Mouse (Mus musculus): ENCODE measurements around the gene Becn1. TPM values are rescaled to one million over a fixed set of nuclear protein-coding genes. Genes with fewer than 3 reads are reported as not detected.
"Not testable (repeated sequence)": the region's sequence is repeated elsewhere in the genome, so short reads cannot be mapped to it uniquely, and the experiment has no call there.

Becn1 gene
- polyA plus RNA-seq, 1 experiment from 2014 or later = 127 TPM

- Histone ChIP-seq H3K4me3 (no peak within 1 kb of the TSS), H3K4me1 (no peaks in the 10 kb centered on the region; the same call in 1 of the 2 replicates), H3K27me3 (no peaks in the 10 kb centered on the region), H3K9me3 (no peaks in the 10 kb centered on the region), H3K9ac (no peak within 1 kb of the TSS), H3K4me2 (replicated peaks) (no peak within 1 kb of the TSS), H3K36me3 (peaks cover 10% of the 10 kb centered on the region), H3K27ac (no peak within 1 kb of the TSS)
- ATAC-seq (ENCODE audit: low FRiP score, low read depth) = 0 out of 2 replicates have a peak, but pooled peaks have one; percentile 24
- 62% methylated on average over 7 of the region's 7 CpGs for WGBS
These were observed 28.4 kb upstream of the Becn1 start, which contains the start of gene Aoc3 for GRCm38 (mm10) chr11:101330371-101330924. Gene Aoc3 (plus strand): TSS chr11:101330605.

- Histone ChIP-seq H3K4me1 (no peaks in the 10 kb centered on the region), H3K27ac (no peak overlapping the region), H3K36me3 (peaks cover 23% of the 10 kb centered on the region), H3K4me3 (no peak overlapping the region), H3K27me3 (no peaks in the 10 kb centered on the region), H3K9me3 (no peaks in the 10 kb centered on the region), H3K4me2 (replicated peaks) (no peak overlapping the region), H3K9ac (no peak overlapping the region)
- ATAC-seq (ENCODE audit: low FRiP score, low read depth) = no peak
- WGBS = 84% methylated on average over 6 of the region's 6 CpGs
These were observed 27.0 kb upstream of the Becn1 start for GRCm38 (mm10) chr11:101328941-101329635.

GRCm38 (mm10) chr11:101327311-101327710, 25.2 kb upstream of the Becn1 start:
- Histone ChIP-seq H3K4me2 (replicated peaks) (no peak overlapping the region), H3K27me3 (no peaks in the 10 kb centered on the region), H3K4me3 (no peak overlapping the region), H3K36me3 (peaks cover 41% of the 10 kb centered on the region), H3K4me1 (no peaks in the 10 kb centered on the region), H3K9me3 (no peaks in the 10 kb centered on the region), H3K9ac (no peak overlapping the region), H3K27ac (no peak overlapping the region)
- 53% methylated on average over 3 of the region's 3 CpGs for WGBS
- ATAC-seq (ENCODE audit: low FRiP score, low read depth) = no peak

GRCm38 (mm10) chr11:101326147-101326546, 24.1 kb upstream of the Becn1 start:
- H3K4me2 ChIP-seq (replicated peaks) = no peak overlapping the region
- ATAC-seq (ENCODE audit: low FRiP score, low read depth) = no peak
- no peak overlapping the region for H3K27ac ChIP-seq

GRCm38 (mm10) chr11:101325201-101325600, 23.1 kb upstream of the Becn1 start:
- not testable (repeated sequence) for ATAC-seq (ENCODE audit: low FRiP score, low read depth); H3K27ac ChIP-seq; H3K9ac ChIP-seq; H3K4me2 ChIP-seq (replicated peaks); H3K9me3 ChIP-seq; H3K4me1 ChIP-seq; H3K27me3 ChIP-seq; H3K4me3 ChIP-seq
- peaks cover 62% of the 10 kb centered on the region for H3K36me3 ChIP-seq
- 93% methylated on average over 11 of the region's 11 CpGs for WGBS

More at GRCm38 (mm10) chr11:101326147-101326546, 24.1 kb upstream of the Becn1 start:
- no peaks in the 10 kb centered on the region for H3K27me3 ChIP-seq
- no peaks in the 10 kb centered on the region for H3K9me3 ChIP-seq
- H3K4me3 ChIP-seq = no peak overlapping the region
- no peaks in the 10 kb centered on the region for H3K4me1 ChIP-seq
- peak overlapping the region; percentile 25; the same call in 1 of the 2 replicates for H3K9ac ChIP-seq
- H3K36me3 ChIP-seq = peaks cover 53% of the 10 kb centered on the region
- 85% methylated on average over 11 of the region's 11 CpGs for WGBS

GRCm38 (mm10) chr11:101324763-101325162, 22.7 kb upstream of the Becn1 start, which contains the start of gene Aoc2:
Gene Aoc2 (plus strand): TSS chr11:101325063.
- 88% methylated on average over 5 of the region's 5 CpGs for WGBS
- Histone ChIP-seq H3K27me3 (no peaks in the 10 kb centered on the region), H3K36me3 (peaks cover 67% of the 10 kb centered on the region), H3K4me3 (no peak within 1 kb of the TSS), H3K4me2 (replicated peaks) (no peak within 1 kb of the TSS), H3K9ac (no peak within 1 kb of the TSS), H3K4me1 (no peaks in the 10 kb centered on the region), H3K9me3 (no peaks in the 10 kb centered on the region), H3K27ac (no peak within 1 kb of the TSS)
- ATAC-seq (ENCODE audit: low FRiP score, low read depth) = no peak

GRCm38 (mm10) chr11:101323609-101324008, 21.5 kb upstream of the Becn1 start:
- H3K4me3 ChIP-seq = no peak overlapping the region
- H3K9ac ChIP-seq = no peak overlapping the region
- no peaks in the 10 kb centered on the region for H3K4me1 ChIP-seq
- H3K36me3 ChIP-seq = peaks cover 77% of the 10 kb centered on the region
- ATAC-seq (ENCODE audit: low FRiP score, low read depth) = peak; percentile 55; the same call in 1 of the 2 replicates
- H3K27me3 ChIP-seq = no peaks in the 10 kb centered on the region
- no peak overlapping the region for H3K4me2 ChIP-seq (replicated peaks)
- H3K9me3 ChIP-seq = no peaks in the 10 kb centered on the region
- no peak overlapping the region for H3K27ac ChIP-seq
- WGBS = 16% methylated on average over 4 of the region's 4 CpGs

- under 1% methylated on average over 17 of the region's 17 CpGs for WGBS
- peak overlapping the region; percentile 98 for H3K4me2 ChIP-seq (replicated peaks)
- no peaks in the 10 kb centered on the region for H3K9me3 ChIP-seq
- peak overlapping the region; percentile 63; the same call in 1 of the 2 replicates for H3K27ac ChIP-seq
- peak; percentile 41 for ATAC-seq (ENCODE audit: low FRiP score, low read depth)
- peak overlapping the region; percentile 94 for H3K9ac ChIP-seq
- peaks cover 37% of the 10 kb centered on the region for H3K36me3 ChIP-seq
- H3K4me3 ChIP-seq = peak overlapping the region; percentile 98
- peaks cover 17% of the 10 kb centered on the region for H3K4me1 ChIP-seq
- no peaks in the 10 kb centered on the region for H3K27me3 ChIP-seq
These were observed 14.4 kb upstream of the Becn1 start for GRCm38 (mm10) chr11:101316501-101316917.

GRCm38 (mm10) chr11:101315665-101316500, 13.8 kb upstream of the Becn1 start, which contains the start of gene Psme3:
Gene Psme3 (plus strand): TSS chr11:101316213.
- Histone ChIP-seq H3K4me2 (replicated peaks) (peak within 1 kb of the TSS; percentile 98), H3K9me3 (no peaks in the 10 kb centered on the region), H3K9ac (peak within 1 kb of the TSS; percentile 94), H3K27ac (peak within 1 kb of the TSS; percentile 63; the same call in 1 of the 2 replicates), H3K4me3 (peak within 1 kb of the TSS; percentile 98), H3K4me1 (peaks cover 17% of the 10 kb centered on the region), H3K36me3 (peaks cover 31% of the 10 kb centered on the region), H3K27me3 (no peaks in the 10 kb centered on the region)
- peak; percentile 92 for ATAC-seq (ENCODE audit: low FRiP score, low read depth)
- WGBS = under 1% methylated on average over 61 of the region's 62 CpGs

- no peaks in the 10 kb centered on the region for H3K27me3 ChIP-seq
- H3K4me1 ChIP-seq = peaks cover 17% of the 10 kb centered on the region
- H3K9ac ChIP-seq = peak overlapping the region; percentile 94
- H3K9me3 ChIP-seq = no peaks in the 10 kb centered on the region
- 83% methylated on average over 8 of the region's 8 CpGs for WGBS
- peak overlapping the region; percentile 98 for H3K4me2 ChIP-seq (replicated peaks)
- peak; percentile 5; the same call in 1 of the 2 replicates for ATAC-seq (ENCODE audit: low FRiP score, low read depth)
- H3K36me3 ChIP-seq = peaks cover 24% of the 10 kb centered on the region
- 0 out of 2 replicates have a peak overlapping the region, but pooled peaks have one; percentile 39 for H3K27ac ChIP-seq
- H3K4me3 ChIP-seq = peak overlapping the region; percentile 98
These were observed 13.1 kb upstream of the Becn1 start for GRCm38 (mm10) chr11:101315082-101315650.

GRCm38 (mm10) chr11:101314567-101314966, 12.5 kb upstream of the Becn1 start:
- Histone ChIP-seq H3K4me1 (peaks cover 17% of the 10 kb centered on the region), H3K36me3 (peaks cover 18% of the 10 kb centered on the region), H3K27ac (no peak overlapping the region), H3K9me3 (no peaks in the 10 kb centered on the region), H3K9ac (no peak overlapping the region), H3K4me3 (no peak overlapping the region), H3K4me2 (replicated peaks) (no peak overlapping the region), H3K27me3 (0 out of 2 replicates have a peak, but pooled peaks cover 1% of the 10 kb centered on the region)
- no peak for ATAC-seq (ENCODE audit: low FRiP score, low read depth)
- WGBS = 87% methylated on average over 1 of the region's 1 CpGs

All from limb, embryonic 13.5 days (tissue).